Comparison of ENCODE assay signal across 10 mouse cellular contexts in the genomic region with DNA sequence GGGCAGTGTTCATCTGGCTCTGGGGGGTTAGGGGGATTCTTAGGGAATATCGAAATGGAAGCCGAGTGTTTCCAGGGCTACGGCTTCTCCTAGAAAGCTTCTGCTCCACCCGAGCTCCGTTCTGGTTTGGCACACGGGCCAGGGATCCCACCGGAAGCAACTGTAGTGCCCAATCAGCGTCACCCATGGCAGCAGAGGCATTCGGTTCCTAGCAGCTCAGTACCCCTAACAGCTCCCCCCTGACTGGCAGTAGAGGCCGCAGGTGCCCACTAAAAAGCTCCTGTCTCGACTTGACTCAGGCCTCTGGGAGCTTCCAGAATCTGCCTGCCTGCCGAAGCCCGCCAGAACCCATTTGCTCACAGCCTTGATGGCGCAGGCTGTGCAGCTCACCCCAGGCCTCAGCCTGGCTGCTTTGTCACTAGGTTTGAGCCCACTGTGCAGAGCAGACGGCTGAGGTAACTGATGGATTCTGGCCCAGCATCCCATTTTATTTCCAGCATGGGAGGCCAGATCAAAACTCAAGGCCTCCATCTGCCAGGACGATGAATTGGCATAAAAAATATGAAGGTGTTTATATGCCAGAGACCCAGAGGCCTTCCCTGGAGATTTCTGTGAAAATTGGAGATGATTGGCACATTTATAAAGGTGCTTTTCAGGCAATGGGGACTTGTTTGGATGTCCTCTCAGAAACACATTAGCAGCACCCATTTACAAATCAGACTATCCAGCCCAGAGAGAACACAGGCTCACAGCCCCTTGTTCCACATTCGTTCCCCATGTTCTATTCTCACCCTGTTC.
DNase-seq lines count a peak whose midpoint lies in the region; ATAC-seq and TF ChIP-seq lines count a peak whose summit lies in the region.
"Had no signal": no experiment of that assay in that cellular context is flagged by ENCODE, and none has a peak within 500 bp of the region (broad histone marks: within the 10 kb centered on the region; RNA-seq: fewer than 3 reads in every experiment).

No protein-coding gene starts in this region.

- H3K27ac ChIP-seq in limb, embryonic 15.5 days: no peak overlapping the region
- no peak overlapping the region for H3K27ac ChIP-seq in limb, embryonic 10.5 days
- peak overlapping the region; percentile 54 for H3K27ac ChIP-seq in hindbrain, embryonic 16.5 days (ENCODE audit: low read depth, low read length)
- H3K27ac ChIP-seq in midbrain, postnatal 0 days (ENCODE audit: low read depth, low read length): peak overlapping the region; percentile 38

- H3K4me2 ChIP-seq in limb, embryonic 15.5 days: no peak overlapping the region
- H3K4me2 ChIP-seq in hindbrain, embryonic 16.5 days (ENCODE audit: low read length): peak overlapping the region; percentile 18; the same call in 1 of the 2 replicates
- H3K4me2 ChIP-seq in midbrain, postnatal 0 days (ENCODE audit: low read depth, low read length, poor library complexity, severe bottlenecking): no peak overlapping the region

- peaks cover 13% of the 10 kb centered on the region; the same call in 1 of the 2 replicates for H3K4me1 ChIP-seq in limb, embryonic 15.5 days
- H3K4me1 ChIP-seq in limb, embryonic 10.5 days: no peaks in the 10 kb centered on the region; the same call in 1 of the 2 replicates
- peaks cover 12% of the 10 kb centered on the region for H3K4me1 ChIP-seq in hindbrain, embryonic 16.5 days (ENCODE audit: control insufficient read depth, insufficient read depth, low read depth, low read length)
- peaks cover 5% of the 10 kb centered on the region; the same call in 1 of the 2 replicates for H3K4me1 ChIP-seq in midbrain, postnatal 0 days (ENCODE audit: insufficient read depth, low read length)

- TF ChIP-seq CTCF in midbrain, postnatal 0 days (IDR thresholded peaks at IDR 0.05): no peak

- H3K9ac ChIP-seq in limb, embryonic 15.5 days: 0 out of 2 replicates have a peak overlapping the region, but pooled peaks have one; percentile 2
- H3K9ac ChIP-seq in hindbrain, embryonic 16.5 days (ENCODE audit: low read depth, low read length): 0 out of 2 replicates have a peak overlapping the region, but pooled peaks have one; percentile 0
- H3K9ac ChIP-seq in midbrain, postnatal 0 days (replicated peaks; ENCODE audit: low read length, poor library complexity, severe bottlenecking): no peak overlapping the region

- no peak overlapping the region for H3K4me3 ChIP-seq in limb, embryonic 15.5 days
- H3K4me3 ChIP-seq in limb, embryonic 10.5 days: no peak overlapping the region
- no peak overlapping the region for H3K4me3 ChIP-seq in hindbrain, embryonic 16.5 days (ENCODE audit: low read length)
- no peak overlapping the region for H3K4me3 ChIP-seq in midbrain, postnatal 0 days (ENCODE audit: low read depth, low read length)

- no peaks in the 10 kb centered on the region for H3K27me3 ChIP-seq in limb, embryonic 15.5 days
- H3K27me3 ChIP-seq in limb, embryonic 10.5 days (ENCODE audit: low read depth, poor library complexity, severe bottlenecking): no peaks in the 10 kb centered on the region
- no peaks in the 10 kb centered on the region for H3K27me3 ChIP-seq in hindbrain, embryonic 16.5 days (replicated peaks; ENCODE audit: control insufficient read depth, insufficient read depth, low read length)
- no peaks in the 10 kb centered on the region for H3K27me3 ChIP-seq in midbrain, postnatal 0 days (ENCODE audit: insufficient read depth, low read length)

- H3K36me3 ChIP-seq in limb, embryonic 15.5 days: no peaks in the 10 kb centered on the region
- H3K36me3 ChIP-seq in limb, embryonic 10.5 days: no peaks in the 10 kb centered on the region
- H3K36me3 ChIP-seq in hindbrain, embryonic 16.5 days (ENCODE audit: control insufficient read depth, insufficient read depth, low read length): no peaks in the 10 kb centered on the region
- no peaks in the 10 kb centered on the region for H3K36me3 ChIP-seq in midbrain, postnatal 0 days (ENCODE audit: insufficient read depth, low read length)

- H3K9me3 ChIP-seq in limb, embryonic 15.5 days: no peaks in the 10 kb centered on the region
- H3K9me3 ChIP-seq in limb, embryonic 10.5 days (replicated peaks): no peaks in the 10 kb centered on the region
- no peaks in the 10 kb centered on the region for H3K9me3 ChIP-seq in hindbrain, embryonic 16.5 days (ENCODE audit: control insufficient read depth, low read length)
- no peaks in the 10 kb centered on the region for H3K9me3 ChIP-seq in midbrain, postnatal 0 days (ENCODE audit: low read length)

- no peak for DNase-seq in limb, embryonic 10.5 days (ENCODE audit: low spot score)
- peak; percentile 92 for DNase-seq in cerebellum, adult 9-10 months
- peak; percentile 38 for DNase-seq in midbrain, postnatal 0 days (ENCODE audit: low spot score)
- DNase-seq in kidney, adult 8-10 months: no peak
- DNase-seq in frontal cortex, postnatal 25 days (ENCODE audit: low spot score in 2 of 2): no peak
- DNase-seq in thymus, postnatal 10 days (ENCODE audit: low spot score in 2 of 2): no peak

- WGBS in limb, embryonic 15.5 days: 61% methylated on average over 17 of the region's 17 CpGs
- WGBS in limb, embryonic 10.5 days: 78% methylated on average over 17 of the region's 17 CpGs
- 45% methylated on average over 17 of the region's 17 CpGs for WGBS in hindbrain, embryonic 16.5 days
- 52% methylated on average over 17 of the region's 17 CpGs for WGBS in midbrain, postnatal 0 days

- ATAC-seq in limb, embryonic 15.5 days (ENCODE audit: insufficient number of reproducible peaks, low FRiP score, low TSS enrichment, low read depth): no peak
- ATAC-seq in hindbrain, embryonic 16.5 days: peak; percentile 78
- ATAC-seq in midbrain, postnatal 0 days (ENCODE audit: low FRiP score): no peak
- ATAC-seq: CD4-positive, CD25-positive, alpha-beta regulatory T cell, adult 4 months; lung, postnatal 0 days had no signal

Comparison
In these comparisons a context has a peak if more than half of its experiments do, and no peak if none do; other contexts are left out.
1. H3K27ac ChIP-seq: peak in hindbrain, embryonic 16.5 days (single experiment) and midbrain, postnatal 0 days (single experiment); none in limb, embryonic 15.5 days (single experiment) and limb, embryonic 10.5 days (single experiment).
2. DNase-seq: peak in cerebellum, adult 9-10 months (single experiment) and midbrain, postnatal 0 days (single experiment); none in limb, embryonic 10.5 days (single experiment), kidney, adult 8-10 months (0 of 2), frontal cortex, postnatal 25 days (0 of 2) and thymus, postnatal 10 days (0 of 2).